Mouse (Mus musculus) left cerebral cortex, adult 9 months (tissue): ENCODE measurements around the gene Kpna7.
"Not testable (repeated sequence)": the region's sequence is repeated elsewhere in the genome, so short reads cannot be mapped to it uniquely, and the experiment has no call there.

Source experiments
- DNase-seq, 2 experiments: peaks; one replicate each; pipeline ENCODE4 v3.0.0; 2022; ENCODE audit warnings: low spot score in 2 of 2

The Kpna7 gene

DNA sequence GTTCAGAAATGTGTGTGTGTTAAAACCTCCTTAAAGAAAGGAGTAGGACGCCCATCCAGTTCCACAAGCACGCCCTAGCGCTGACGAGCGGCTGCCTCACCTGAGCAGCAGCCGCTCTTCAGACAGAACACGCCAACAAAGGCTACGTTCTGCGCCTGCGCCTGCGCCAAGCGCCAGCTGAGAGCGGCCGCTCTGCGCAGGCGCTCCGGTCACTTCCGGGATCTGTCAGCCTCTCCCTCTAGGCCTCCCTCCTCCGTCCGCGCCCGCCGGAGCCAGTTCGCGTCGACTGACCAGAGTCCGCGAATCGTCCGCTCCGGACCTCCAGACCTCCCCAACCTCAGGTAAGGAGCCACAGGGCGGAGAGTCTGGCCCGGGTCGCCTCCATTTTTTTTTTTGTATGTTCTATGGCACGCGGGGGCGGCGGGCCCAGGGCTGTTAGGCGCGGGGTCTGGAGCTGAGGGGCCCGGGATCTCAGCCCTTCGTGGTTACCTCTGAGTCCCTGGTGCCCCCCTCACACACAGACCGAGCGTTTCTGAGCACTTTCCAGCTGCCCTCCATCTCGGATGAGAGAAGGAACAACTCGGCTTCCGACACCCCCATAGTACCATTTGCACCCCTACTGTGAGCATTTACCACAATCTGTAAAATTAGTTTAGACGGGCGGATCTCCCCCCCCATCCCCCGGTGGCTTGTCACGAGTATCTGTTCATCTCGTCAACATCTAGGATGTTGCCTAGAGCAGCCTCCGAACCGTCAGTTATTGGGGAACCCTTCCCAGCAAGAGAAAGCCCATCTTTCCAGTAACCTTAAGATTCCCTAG lies at the start of gene Kpna7, which contains the start of gene Arpc1a:
Gene Kpna7, minus strand, starts transcription at position 399 of the 820 bp plus-strand sequence.
Gene Arpc1a, plus strand, starts transcription at position 199 of the 820 bp plus-strand sequence.
- peak; percentile 62 to 88 for DNase-seq

DNA sequence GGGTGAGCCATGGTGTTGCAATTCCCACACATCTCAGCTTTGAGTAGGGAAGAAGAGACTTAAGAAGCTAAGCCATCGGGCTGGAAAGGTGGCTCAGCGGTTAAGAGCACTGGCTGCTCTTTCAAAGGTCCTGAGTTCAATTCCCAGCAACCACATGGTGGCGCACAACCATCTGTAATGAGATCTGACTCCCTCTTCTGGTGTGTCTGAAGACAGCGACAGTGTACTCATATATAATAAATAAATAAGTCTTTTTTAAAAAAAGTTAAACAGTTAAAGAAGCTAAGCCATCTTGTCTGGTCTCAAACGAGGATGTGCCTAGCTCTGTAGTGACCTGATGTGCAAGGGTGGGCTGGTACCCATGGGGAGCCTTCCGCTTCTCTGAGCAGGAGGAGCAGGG lies 49.4 kb upstream of the Kpna7 start:
- not testable (repeated sequence) for DNase-seq

- no peak for DNase-seq
These were observed 47.2 kb upstream of the Kpna7 start for GRCm38 (mm10) chr5:145130995-145131394.

GRCm38 (mm10) chr5:145130191-145130590 lies 46.4 kb upstream of the Kpna7 start:
- peak; percentile 66 to 74 for DNase-seq

DNA sequence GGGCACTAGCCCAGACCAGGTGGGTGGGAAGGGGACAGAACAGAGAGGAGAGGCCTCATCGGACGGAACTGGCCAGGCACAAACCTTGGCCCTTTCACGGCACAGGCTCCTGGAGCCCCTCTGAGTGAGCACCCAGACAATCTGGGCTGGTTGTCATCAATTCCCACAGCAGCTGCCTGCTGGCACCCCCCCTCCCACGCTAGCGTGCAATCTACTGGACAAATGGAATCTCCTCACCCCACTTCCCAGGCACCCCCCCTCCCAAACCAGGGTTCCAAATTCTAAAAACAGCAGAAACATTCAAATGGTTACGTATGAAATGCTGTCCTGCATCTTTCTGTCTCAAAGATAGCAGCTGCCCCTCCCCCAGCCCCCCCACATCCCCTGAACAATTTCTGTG lies 45.9 kb upstream of the Kpna7 start:
- not testable (repeated sequence) for DNase-seq

GRCm38 (mm10) chr5:145129124-145129523 lies 45.3 kb upstream of the Kpna7 start:
- no peak for DNase-seq

DNA sequence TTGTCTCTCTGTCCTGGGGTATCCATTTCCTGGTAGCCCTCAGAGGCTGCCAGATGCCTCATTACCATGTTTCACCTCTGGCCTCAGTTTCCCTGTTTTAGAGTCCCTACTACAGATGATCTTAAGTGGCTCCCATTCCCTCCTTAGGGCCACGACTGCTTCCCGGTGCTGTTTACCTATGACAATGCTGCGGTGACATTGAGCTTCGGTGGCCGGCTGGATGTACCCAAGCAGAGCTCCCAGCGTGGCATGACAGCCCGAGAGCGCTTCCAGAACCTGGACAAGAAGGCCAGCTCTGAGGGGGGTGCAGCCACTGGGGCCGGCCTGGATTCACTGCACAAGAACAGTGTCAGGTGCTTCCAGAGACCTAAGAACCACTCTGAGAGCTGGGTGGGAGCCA lies 42.8 kb upstream of the Kpna7 start:
- no peak for DNase-seq

GRCm38 (mm10) chr5:145123396-145123795 lies 39.6 kb upstream of the Kpna7 start:
- DNase-seq: no peak

DNA sequence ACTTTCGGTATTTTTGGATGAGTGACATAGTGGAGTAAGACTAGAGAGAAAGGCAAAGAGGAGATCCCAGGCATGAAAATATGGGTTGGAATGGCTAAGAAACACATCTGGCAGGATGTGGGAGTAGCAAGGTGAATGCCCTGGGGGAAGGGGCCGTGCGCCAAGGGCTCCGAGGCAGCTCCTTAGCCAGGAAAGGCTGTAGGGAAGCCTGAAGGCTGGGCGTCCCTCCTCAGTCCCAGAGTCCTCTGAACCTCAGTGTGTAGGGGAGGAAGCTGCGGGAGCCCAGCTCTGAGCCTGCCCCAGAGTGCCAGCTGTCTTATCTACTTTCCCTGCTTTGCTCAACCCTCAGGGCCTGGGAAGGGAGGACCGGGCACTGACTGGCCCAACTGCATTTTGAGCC lies 37.1 kb upstream of the Kpna7 start:
- DNase-seq: no peak

DNA sequence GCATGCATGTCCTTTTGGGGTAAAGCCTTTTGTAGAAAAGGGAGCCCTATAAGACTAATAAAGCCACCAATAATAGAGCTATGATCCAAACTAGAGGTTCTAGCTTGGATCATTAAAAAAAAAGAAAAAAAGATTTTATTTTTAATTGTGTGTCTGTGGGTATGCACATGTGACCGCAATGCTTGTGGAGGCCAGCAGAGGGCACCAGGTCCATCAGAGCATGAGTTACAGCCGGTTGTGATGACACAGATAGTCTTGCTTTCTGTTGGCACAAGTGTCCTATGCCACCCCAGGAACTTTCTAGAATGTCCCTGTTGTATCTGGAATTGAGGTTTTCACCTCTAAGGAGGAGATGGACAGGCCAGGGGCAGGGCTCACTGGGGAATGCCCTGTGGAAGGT lies 35.6 kb upstream of the Kpna7 start:
- no peak for DNase-seq

DNA sequence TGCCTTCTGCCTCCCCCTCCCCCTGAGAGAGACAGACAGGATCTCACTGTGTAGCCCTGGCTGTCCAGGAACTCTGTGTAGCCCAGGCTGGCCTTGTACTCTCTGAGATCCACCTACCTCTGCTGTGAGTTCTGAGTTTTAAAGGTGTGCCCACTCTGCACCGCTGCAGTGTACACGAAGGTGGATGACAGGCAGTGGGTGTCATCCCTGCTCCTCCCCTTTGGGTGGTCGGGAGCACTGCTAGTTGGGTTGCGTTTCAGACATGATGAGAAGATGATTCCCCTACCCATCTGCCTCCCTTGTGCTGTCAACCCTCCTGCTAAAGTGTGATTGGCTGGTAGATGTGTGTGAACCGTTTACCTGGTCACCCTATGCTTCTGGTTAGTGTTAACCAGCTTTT lies 34.6 kb upstream of the Kpna7 start:
- DNase-seq: no peak

DNA sequence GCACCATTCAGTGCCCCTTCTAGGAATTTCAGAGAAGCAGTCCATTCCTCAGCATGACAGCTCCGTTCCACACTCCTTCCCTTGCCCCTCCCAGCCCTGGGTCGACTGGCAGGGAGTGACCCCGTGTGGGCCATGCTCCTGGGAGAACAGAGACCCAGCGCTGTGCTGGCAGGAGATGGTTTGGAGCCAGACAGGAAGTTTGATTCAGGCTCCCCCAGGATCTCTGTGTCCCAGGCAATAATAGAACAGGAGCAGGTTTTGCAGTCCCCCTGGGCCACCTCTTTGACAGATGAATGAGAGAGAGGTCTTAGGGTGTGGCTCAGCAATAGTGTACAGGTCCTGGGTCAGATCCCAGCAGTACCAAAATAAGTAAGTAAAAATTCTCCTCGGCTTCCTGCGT lies 34.2 kb upstream of the Kpna7 start:
- DNase-seq: no peak

GRCm38 (mm10) chr5:145116916-145117315 lies 33.1 kb upstream of the Kpna7 start:
- DNase-seq: peak in 1 of 2 experiments; percentile 55

DNA sequence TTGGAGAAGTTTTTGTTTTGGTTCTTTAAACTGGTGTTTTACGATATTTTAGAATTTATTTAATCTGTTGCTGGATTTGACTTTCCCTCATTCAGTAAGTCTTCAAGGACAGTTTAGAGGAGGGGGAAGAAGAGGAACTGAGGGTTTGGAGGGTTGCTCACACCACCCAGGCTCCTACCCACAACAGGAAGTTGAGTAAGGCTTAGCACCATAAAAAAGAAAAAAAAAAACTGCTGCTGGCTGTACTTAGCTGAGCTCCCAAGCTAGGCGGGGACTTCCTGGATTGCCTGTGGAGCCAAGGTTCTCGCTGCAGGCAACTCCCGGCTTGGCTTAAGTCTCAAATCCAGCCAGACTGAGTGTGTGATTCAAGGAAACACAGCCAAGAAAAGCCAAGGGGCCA lies 32.5 kb upstream of the Kpna7 start:
- DNase-seq: no peak

- DNase-seq: no peak
These were observed 31.9 kb upstream of the Kpna7 start for GRCm38 (mm10) chr5:145115736-145116135.

GRCm38 (mm10) chr5:145114606-145115473 lies 31.0 kb upstream of the Kpna7 start:
- DNase-seq: no peak

DNA sequence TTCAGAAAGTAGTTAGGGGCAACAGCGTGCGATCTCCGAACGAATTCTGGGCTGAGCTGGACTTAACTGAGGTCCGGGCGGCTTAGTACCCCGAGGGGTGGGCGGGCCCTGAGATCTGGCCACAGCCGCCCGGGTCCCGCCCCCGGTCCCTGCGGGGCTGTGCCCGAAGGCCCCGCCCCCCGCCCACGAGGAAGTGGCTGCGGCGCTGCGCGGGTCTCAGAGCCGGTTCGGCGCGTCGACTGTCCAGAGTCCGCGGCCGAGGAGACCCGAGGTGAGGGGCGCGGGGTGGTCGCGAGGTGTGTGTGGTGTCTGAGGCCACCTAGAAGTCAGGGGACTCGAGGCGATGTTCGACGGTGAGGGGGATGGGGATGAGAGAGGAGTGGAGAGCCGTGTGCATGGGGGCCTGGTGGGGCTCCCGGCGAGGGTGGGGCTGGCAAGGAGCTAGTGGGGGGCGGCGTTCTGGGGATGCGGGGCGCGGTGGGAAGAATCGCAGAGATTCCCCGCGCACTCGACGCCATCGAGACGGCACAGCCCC lies 30.3 kb upstream of the Kpna7 start, which contains the start of gene Arpc1b:
Gene Arpc1b, plus strand, starts transcription at position 145 of the 535 bp plus-strand sequence.
- no peak for DNase-seq

DNA sequence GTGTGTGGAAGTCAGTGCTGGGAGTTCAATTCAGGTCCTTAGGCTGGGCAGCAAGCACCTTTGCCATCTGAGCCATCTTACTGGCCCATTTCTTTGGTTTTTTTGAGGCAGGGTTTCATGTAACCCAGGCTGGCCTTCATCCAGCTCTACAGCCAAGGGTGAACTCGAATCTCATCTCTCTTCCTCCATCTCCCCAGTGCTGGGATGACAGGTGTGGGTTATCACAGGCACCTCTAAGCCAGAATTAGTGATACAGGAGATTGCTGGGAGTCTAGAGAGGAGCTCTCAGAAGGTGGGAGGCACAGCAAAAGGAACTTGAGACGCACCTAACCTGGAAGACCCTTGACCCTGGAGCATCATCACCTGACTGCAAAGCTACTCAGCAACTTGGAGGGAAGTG lies 29.6 kb upstream of the Kpna7 start:
- DNase-seq: no peak

- no peak for DNase-seq
These were observed 28.7 kb upstream of the Kpna7 start for GRCm38 (mm10) chr5:145112566-145112965.

DNA sequence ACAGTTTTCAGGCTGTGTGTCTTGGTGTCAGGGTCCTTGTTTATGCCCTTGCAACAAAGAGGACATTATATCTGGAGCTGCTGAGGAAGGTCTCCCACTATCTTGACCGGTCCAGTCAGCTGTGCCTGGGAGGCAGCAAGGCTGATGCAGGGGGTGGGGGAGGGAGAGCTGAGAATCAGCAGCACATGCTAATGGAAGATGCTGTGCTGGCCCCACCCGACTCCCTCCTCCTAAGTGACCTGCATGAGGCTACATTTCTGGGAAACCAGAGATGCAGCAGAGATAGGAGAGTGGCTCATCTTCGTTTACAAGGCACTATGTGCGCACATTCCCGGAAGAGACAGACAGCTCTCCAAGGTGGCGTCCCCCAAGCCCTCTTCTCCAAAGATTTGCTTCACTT lies 26.6 kb upstream of the Kpna7 start:
- DNase-seq: no peak

DNA sequence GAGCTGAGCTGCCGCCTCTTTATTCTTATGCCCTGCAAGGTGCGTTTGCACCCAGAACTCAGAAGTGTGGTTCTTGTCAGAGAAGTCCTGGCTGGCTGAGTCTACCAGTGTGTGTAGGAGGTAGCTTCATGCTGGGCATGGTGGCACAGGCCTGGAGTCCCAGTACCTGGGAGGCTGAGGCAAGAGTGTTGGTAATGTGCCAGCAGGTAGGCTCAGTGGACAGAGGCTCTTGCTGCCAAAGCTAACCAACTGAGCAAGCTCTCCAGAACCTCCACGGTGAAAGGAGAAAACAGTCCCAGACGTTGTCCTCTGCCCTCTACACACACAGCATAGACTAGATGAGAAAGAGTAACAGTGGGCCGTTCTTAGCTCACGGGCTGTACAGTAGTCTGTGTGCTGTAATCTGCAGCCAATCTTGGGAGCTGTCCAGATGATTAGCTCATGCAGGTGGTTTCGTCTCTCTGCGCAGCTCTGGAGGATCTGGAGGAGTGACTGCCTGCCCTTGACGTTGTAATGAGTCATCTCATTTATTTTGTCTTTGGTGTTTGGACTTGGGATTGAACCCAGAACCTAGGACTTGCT lies 22.0 kb upstream of the Kpna7 start:
- DNase-seq: no peak

GRCm38 (mm10) chr5:145104328-145104727 lies 20.5 kb upstream of the Kpna7 start:
- peak; percentile 50 to 57 for DNase-seq
